Mouse (Mus musculus) heart, postnatal 0 days (tissue): ENCODE data around the gene Tfdp2.

Source experiments
- CTCF ChIP-seq: IDR thresholded peaks from 2 replicates; pipeline ENCODE4 v1.5.1; 2016; ENCODE audit warnings: antibody characterized with exemption, control low read depth, low read depth
- EP300 ChIP-seq: IDR thresholded peaks from 2 replicates; pipeline ENCODE4 v1.6.1; 2016; ENCODE audit warnings: antibody characterized with exemption, low read depth

GRCm38 (mm10) chr9:96292144-96292543 is 96.1 kb downstream of the Tfdp2 start:
- TF ChIP-seq CTCF: no peak
- no peak for TF ChIP-seq EP300
